Mouse (Mus musculus): ENCODE measurements around the gene Sla2.
A peak's percentile ranks its signal among the peaks of the same experiment; 100 is the strongest.
"Not testable (repeated sequence)": the region's sequence is repeated elsewhere in the genome, so short reads cannot be mapped to it uniquely, and the experiment has no call there.

Gene Sla2

GRCm38 (mm10) chr2:156864481-156864880 lies 22.5 kb downstream of the Sla2 start:
- no peak for DNase-seq (ENCODE audit: low spot score)

- DNase-seq (ENCODE audit: low spot score): peak; percentile 37
Observed at GRCm38 (mm10) chr2:156863487-156864160, 23.4 kb downstream of the Sla2 start.

DNA sequence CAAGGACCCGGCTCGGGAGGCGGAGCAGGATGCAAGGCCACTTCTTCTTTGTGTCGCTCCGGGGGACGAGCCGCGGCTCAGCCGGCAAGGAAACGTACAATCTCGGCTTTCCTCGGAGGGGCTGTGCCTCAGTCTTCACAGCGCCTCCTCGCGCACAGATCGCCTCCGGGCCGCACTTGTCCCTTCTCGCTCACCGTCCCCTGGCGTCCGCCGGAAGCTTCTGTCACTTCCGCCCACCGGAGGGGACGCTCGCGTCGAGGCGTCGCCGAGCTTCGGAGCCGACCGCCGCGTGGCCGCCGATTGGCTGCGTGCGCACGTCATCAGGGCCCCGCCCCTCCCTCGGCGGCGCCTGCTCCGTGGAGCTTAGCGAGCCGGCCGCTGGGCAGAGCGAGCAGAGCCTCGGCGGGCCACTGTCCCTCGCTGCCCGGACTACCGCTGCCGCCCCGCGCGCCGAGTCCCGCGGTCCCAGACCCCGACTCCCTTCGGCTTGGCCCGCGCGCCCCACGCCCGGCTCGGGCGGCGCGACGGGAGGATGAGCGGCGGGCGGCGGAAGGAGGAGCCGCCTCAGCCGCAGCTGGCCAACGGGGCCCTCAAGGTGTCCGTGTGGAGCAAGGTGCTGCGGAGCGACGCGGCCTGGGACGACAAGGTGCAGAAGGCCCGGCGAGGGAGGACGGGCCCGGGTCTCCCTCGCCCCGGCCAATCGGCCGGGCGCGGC lies 24.1 kb downstream of the Sla2 start, which contains the start of gene Rab5if:
Gene Rab5if (plus strand): TSS at position 357 of the 715 bp plus-strand sequence.
- peak; percentile 97 for DNase-seq (ENCODE audit: low spot score)

DNA sequence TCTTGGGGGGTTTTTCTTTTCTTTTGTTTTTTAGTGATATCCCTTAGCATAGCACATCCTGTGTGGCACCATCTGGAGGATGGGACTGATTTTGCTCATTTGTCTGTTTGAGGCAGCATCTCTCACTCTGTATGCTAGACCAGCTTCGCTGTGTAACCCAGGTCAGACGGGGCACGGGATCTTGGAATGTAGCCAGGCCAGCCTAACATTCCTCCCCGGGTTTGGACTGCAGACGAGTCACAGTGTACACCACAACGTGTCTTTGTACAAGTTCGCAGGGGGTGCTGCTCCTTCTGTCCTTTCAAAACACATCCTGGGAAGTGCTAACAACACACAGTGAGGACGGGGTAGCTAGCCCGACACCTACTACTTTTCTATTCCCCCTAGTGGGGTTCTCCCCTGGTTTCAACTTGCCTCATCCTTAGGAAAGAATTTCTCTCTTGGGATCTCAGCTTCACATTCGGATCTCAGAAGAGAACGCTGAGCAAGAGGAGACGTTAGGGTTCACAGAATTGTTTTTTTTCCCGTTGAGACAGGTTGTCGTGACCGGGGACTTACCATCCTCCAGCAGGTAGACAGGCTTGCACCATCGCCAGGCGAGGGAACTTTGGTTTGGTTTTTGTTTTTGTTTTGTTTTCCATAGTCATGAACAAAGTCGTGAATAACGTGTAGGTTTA lies 24.8 kb downstream of the Sla2 start:
- no peak for DNase-seq (ENCODE audit: low spot score)

DNA sequence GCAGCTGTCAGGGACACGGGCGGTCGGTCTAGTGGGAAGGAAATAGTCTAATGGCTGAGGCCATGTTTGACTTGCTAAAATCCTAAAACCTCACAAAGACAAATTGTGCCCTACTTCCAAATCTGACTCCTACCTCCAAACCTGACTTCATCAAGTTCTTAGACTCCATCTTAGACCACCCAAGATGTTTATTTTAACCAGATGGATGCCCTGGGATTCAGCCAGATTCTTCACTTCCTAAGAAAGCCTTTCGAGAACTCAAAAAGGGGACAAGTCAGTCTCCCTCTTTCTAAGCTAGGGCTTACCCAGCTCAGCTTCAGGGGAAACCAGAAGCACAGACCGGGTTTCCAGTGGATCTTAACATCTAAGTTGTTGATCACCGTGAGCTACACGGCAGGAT lies 28.3 kb downstream of the Sla2 start:
- no peak for DNase-seq (ENCODE audit: low spot score)

DNA sequence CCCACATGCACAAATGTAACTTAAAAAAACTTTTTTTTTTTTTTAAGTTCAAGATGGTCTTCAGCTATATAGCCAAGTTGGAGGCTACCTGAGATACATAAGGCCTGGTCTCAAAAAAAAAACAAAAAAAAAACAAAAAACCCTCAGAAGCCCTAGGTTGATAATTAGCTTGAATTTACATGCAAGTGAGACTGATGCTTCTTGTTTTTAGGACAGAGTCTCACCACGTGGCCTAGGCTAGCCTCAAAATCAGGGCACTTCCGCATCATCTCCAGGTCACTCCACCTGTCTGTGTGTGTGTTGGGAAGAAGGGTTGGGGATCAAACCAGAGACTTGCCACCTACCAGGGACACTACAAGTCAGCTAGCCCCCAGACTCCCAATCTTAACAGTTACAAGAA lies 29.2 kb downstream of the Sla2 start, which contains the start of gene 4930518I15Rik:
Gene 4930518I15Rik (minus strand): TSS at position 112 of the 400 bp plus-strand sequence.
- no peak for DNase-seq (ENCODE audit: low spot score)

DNA sequence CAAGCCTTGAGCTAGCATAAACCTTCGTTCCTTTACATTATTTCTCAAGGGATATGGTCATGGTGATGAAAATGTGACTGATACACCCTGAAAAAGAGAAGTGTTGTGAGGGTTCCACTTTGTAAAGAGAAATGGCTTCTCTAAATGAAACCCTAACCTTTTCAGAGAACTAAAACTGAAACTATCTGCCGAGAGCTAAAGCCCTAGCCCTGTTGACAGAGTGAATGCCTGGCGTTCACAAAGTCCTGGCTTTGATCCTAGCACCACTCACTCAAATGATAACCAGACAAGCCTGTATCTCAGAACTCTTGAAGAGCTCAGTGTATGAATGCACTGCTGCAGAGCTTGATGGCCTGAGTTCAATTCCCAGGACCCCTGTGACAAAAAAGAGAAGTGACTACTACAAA lies 29.6 kb downstream of the Sla2 start:
- no peak for DNase-seq (ENCODE audit: low spot score)

- no peak for DNase-seq (ENCODE audit: low spot score)
Observed at GRCm38 (mm10) chr2:156856311-156856710, 30.7 kb downstream of the Sla2 start.

DNA sequence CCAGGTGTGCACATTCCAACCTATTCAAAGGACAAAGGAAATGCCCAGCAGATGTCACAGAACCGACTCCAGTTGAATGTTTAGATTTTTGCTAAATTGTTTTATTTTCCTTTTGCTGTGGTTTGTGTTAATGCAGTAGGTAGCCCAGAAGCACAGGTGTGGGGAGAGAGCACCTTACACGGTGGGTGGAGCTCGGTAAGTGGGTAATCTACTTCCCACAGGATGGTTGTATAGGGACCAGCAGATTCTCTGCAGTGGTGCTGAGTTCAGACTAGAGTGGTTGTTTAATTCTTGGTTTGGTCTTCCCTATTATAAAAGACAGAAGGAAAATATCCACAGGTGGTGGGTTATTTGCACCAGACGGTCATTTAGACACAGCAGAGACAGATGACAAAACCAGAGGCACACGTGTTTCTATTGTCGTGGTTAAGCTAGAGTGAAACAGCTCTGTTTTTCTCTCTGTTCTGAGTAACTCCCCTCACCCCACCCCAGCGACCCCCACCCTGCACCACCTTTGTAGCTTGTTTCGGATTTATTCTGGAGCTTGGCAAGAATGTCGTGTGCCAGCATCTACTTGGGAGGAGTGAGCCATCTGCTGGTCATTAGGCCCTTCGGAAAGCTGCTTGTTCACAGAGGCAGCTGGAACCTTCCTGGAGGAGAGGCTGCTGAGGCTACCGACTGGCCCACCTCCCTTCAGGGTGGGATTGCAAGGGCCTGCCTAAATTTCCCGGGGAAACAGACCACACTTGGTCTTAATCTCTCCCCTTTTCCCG lies 32.8 kb downstream of the Sla2 start:
- not testable (repeated sequence) for DNase-seq (ENCODE audit: low spot score)

- DNase-seq (ENCODE audit: low spot score): not testable (repeated sequence)
Observed at GRCm38 (mm10) chr2:156853584-156853983, 33.4 kb downstream of the Sla2 start.

- DNase-seq (ENCODE audit: low spot score): no peak
Observed at GRCm38 (mm10) chr2:156850505-156850904, 36.5 kb downstream of the Sla2 start.

GRCm38 (mm10) chr2:156848526-156849182 lies 38.3 kb downstream of the Sla2 start:
- DNase-seq (ENCODE audit: low spot score): no peak

DNA sequence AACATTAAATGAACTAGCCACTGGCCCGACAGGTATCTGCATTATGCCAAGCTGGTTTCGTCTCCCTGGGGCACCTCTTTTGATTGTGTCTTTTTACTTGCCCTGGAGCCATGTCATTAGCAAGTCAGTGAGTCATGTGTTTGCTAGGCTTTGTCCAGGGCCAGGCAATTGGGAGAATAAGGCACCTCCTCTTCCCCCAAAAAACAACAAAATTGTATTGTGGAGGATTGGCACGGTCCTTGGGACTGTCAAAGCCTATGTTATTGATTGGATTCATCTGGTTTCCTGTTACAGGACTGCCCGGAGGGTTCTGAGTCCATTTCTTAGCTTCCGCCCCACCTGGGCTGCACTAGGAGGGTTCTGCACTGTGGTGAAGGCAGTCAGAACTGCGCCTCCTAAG lies 39.3 kb downstream of the Sla2 start:
- DNase-seq (ENCODE audit: low spot score): no peak

DNA sequence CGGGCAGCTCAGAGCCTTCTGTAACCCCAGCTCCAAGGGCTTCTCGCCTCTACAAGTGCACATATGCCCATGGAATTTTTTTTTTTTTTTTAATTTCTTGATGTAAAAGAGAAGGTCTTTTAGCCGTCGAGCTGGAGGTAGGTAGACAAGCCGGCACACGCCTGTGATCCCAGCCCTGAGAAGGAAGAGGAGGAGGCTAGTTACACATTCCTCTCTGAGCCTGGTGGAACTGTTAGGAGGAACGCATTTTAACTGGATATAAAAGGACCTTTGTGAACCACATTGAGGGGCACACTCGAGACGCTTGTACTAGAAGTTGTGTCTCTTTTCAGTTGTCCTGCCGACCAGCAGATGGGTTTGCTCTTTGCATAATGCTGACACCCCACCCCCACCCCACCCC lies 42.3 kb downstream of the Sla2 start:
- no peak for DNase-seq (ENCODE audit: low spot score)

DNA sequence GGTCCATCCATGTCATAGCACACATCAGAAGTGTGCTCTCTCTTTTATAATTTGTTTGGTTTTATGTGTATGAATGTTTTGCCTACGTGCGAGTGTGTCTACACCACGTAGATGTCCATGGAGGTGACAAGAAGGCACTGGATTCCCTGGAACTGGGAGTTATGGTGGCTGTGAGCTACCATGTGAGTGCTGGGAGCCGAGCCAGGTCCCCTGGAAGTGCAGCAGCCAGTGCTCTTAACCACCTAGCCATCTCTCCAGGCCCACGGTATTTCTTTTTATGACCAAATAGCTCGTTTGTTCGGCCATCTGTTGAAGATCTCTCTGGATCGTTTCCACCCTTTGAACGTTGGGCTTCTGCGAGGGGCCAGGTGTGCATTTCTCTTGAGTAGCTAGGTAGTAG lies 43.7 kb downstream of the Sla2 start:
- no peak for DNase-seq (ENCODE audit: low spot score)

GRCm38 (mm10) chr2:156842711-156843110 lies 44.3 kb downstream of the Sla2 start:
- DNase-seq (ENCODE audit: low spot score): no peak

GRCm38 (mm10) chr2:156841841-156842706 lies 44.9 kb downstream of the Sla2 start:
- DNase-seq (ENCODE audit: low spot score): peak; percentile 29

DNA sequence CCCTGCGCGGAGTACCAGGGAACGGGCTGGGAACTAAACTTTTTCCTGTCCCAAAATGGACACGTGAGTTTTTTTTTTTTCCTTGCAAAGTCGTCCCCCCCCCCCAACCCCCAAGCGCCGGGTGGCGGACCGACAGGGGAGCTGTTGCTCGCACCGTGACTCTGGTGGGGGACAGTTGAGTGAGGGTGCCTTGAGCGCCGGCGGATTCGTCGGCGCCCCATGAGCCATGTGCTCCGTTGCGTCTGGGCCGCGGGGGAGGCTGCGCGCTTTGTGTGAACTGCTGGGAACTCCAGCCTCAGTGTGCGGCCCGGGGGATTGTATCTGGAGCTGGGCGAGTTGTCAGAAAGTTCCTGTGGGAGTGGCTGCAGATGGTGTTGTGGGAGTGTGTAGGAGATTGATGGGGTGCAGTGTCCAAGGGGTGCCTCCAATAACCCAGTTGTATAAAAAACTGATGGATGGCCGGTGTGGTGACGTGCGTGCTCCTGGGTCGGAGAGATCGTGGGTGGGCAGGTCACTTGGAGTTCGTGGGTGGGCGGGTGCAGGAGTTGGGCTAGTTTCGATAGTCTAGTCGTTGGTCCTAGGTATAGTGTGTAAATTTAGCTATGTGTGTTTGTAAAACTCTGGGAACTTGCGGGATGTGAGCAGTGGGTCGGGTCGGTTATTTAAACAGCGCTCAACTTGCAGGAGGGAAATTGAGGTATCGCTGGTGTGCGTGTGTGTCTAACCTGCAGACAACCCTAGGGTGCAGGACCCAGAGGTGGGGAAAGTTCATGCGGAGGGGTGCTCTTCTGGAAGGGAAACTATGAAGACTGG lies 45.8 kb downstream of the Sla2 start:
- DNase-seq (ENCODE audit: low spot score): peak; percentile 24

DNA sequence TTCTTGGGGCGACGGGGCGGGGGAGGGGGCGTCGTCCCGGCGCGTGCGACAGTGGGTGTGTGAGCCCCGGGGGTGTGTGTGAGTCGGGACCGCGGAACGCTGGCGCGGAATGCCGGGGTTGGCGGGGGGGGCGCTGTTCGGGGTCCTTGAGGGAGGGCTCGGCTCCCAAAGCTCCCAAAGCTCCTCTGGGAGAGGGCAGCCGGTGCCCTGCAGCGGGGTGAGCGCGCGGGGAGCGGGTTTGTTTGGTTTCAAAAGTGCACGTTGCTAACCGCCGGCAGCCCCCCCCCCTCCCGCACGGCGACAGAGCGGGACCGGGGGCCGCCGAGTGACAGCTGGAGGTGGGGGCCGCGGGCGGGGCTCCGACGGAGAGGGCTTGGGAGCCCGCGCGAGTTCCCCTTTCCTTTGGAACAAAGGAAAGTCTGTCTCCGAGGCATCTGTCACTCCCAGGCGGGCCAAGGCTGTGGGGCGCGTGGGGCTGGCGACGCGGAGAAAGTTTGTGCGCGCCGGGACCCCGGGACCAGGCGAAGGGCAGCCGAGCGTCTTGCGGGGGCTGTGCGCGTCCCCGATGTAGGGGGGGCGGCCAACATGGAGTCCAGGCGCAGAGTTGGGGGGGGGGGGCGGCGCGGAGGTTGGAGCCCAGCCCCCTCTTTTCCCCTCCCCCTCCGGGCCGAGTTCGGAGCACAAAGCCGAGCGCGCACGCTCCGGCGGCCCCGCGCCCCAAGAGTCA lies 46.5 kb downstream of the Sla2 start:
- DNase-seq (ENCODE audit: low spot score): peak; percentile 15
